Mouse (Mus musculus): ENCODE measurements around the gene Ckmt1. TPM values are rescaled to one million over a fixed set of nuclear protein-coding genes. Genes with fewer than 3 reads are reported as not detected.

The Ckmt1 gene
- polyA plus RNA-seq (2016; fragmentation: Nextera tagmentation; extraction: Ambion mirVana), result 0.59 and 1.5 TPM in 2 replicates

- Histone ChIP-seq H3K4me3 (peak within 1 kb of the TSS; percentile 42), H3K36me3 (no peaks in the 10 kb centered on the region), H3K27me3 (ENCODE audit: low read depth, poor library complexity, severe bottlenecking) (peaks cover 35% of the 10 kb centered on the region), H3K9me3 (replicated peaks) (no peaks in the 10 kb centered on the region), H3K27ac (no peak within 1 kb of the TSS), H3K4me1 (peaks cover 28% of the 10 kb centered on the region)
- no peak for DNase-seq (ENCODE audit: low spot score)
- 62% methylated on average over 5 of the region's 5 CpGs for WGBS
These were observed at the start of gene Ckmt1 for GRCm38 (mm10) chr2:121357494-121357893. Gene Ckmt1, plus strand, starts transcription at chr2:121357714.

GRCm38 (mm10) chr2:121308997-121309416, 48.5 kb upstream of the Ckmt1 start:
- peaks cover 18% of the 10 kb centered on the region for H3K4me1 ChIP-seq
- H3K27me3 ChIP-seq (ENCODE audit: low read depth, poor library complexity, severe bottlenecking), result peaks cover 42% of the 10 kb centered on the region
- H3K27ac ChIP-seq, result peak overlapping the region; percentile 74
- no peaks in the 10 kb centered on the region for H3K9me3 ChIP-seq (replicated peaks)
- peaks cover 3% of the 10 kb centered on the region; the same call in 1 of the 2 replicates for H3K36me3 ChIP-seq
- no peak overlapping the region for H3K4me3 ChIP-seq
- no peak for DNase-seq (ENCODE audit: low spot score)
- 17% methylated on average over 5 of the region's 5 CpGs for WGBS

DNA sequence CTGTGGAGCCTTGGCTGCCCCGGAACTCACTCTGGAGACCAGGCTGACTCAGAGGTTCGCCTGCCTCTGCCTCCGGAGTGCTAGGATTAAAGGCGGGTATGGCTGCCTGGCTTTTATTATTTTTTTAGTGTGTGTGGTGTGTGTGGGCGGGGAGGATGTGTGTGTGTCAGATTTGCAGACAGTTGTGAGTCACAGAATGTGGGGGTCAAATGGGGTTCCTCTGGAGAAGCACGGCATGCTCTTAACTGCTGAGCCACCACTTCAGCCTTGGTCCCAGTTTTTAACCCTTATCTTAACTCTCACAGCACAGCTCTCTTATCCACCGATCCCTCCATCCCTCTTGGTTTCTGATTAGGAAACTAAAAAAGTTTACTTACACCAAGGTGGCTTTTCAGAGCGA, 41.2 kb upstream of the Ckmt1 start:
- WGBS, result 76% methylated on average over 8 of the region's 8 CpGs
- no peaks in the 10 kb centered on the region for H3K36me3 ChIP-seq

DNA sequence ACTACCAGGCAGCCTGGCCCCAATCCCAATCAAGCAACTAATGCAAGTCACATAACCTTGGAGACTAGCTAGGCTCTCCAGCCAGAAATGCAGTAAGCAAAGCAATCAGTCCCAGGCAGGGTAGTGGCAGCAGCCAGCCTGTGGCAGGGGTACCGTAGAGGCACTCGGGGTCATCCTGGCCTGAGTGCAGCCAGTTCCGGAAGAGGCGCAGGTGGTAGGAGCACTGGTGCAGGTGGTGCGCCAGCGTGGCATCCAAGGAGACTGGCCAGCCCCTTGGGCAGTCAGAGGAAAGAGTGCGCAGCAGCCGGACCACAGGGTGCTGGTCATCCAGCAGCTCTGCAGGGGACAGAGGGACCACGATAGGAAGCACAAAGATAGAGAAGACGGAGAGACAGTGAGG, 34.5 kb upstream of the Ckmt1 start:
- Histone ChIP-seq H3K9me3 (replicated peaks) (no peaks in the 10 kb centered on the region), H3K4me1 (peaks cover 7% of the 10 kb centered on the region), H3K27me3 (ENCODE audit: low read depth, poor library complexity, severe bottlenecking) (no peaks in the 10 kb centered on the region), H3K4me3 (no peak overlapping the region), H3K27ac (no peak overlapping the region), H3K36me3 (no peaks in the 10 kb centered on the region)
- no peak for DNase-seq (ENCODE audit: low spot score)
- WGBS, result 90% methylated on average over 10 of the region's 10 CpGs

More for the DNA sequence above, 41.2 kb upstream of the Ckmt1 start:
- no peak for DNase-seq (ENCODE audit: low spot score)
- Histone ChIP-seq H3K4me3 (no peak overlapping the region), H3K27ac (no peak overlapping the region), H3K9me3 (replicated peaks) (no peaks in the 10 kb centered on the region), H3K27me3 (ENCODE audit: low read depth, poor library complexity, severe bottlenecking) (no peaks in the 10 kb centered on the region), H3K4me1 (no peaks in the 10 kb centered on the region)

GRCm38 (mm10) chr2:121323693-121324470, 33.6 kb upstream of the Ckmt1 start:
- Histone ChIP-seq H3K9me3 (replicated peaks) (no peaks in the 10 kb centered on the region), H3K27ac (no peak overlapping the region), H3K4me3 (no peak overlapping the region), H3K4me1 (peaks cover 7% of the 10 kb centered on the region), H3K36me3 (no peaks in the 10 kb centered on the region), H3K27me3 (ENCODE audit: low read depth, poor library complexity, severe bottlenecking) (no peaks in the 10 kb centered on the region)
- DNase-seq (ENCODE audit: low spot score), result no peak
- 88% methylated on average over 10 of the region's 10 CpGs for WGBS

GRCm38 (mm10) chr2:121329492-121329891, 28.0 kb upstream of the Ckmt1 start:
- DNase-seq (ENCODE audit: low spot score), result no peak
- no peaks in the 10 kb centered on the region for H3K27me3 ChIP-seq (ENCODE audit: low read depth, poor library complexity, severe bottlenecking)
- H3K27ac ChIP-seq, result no peak overlapping the region
- H3K9me3 ChIP-seq (replicated peaks), result no peaks in the 10 kb centered on the region
- H3K4me1 ChIP-seq, result peaks cover 7% of the 10 kb centered on the region
- H3K4me3 ChIP-seq, result no peak overlapping the region
- WGBS, result 95% methylated on average over 2 of the region's 2 CpGs
- no peaks in the 10 kb centered on the region for H3K36me3 ChIP-seq

GRCm38 (mm10) chr2:121339057-121339456, 18.5 kb upstream of the Ckmt1 start:
- Histone ChIP-seq H3K36me3 (no peaks in the 10 kb centered on the region), H3K27me3 (ENCODE audit: low read depth, poor library complexity, severe bottlenecking) (no peaks in the 10 kb centered on the region), H3K9me3 (replicated peaks) (no peaks in the 10 kb centered on the region), H3K4me1 (no peaks in the 10 kb centered on the region), H3K4me3 (no peak overlapping the region), H3K27ac (no peak overlapping the region)
- DNase-seq (ENCODE audit: low spot score), result no peak

GRCm38 (mm10) chr2:121353156-121353555, 4.4 kb upstream of the Ckmt1 start:
- no peak for DNase-seq (ENCODE audit: low spot score)
- Histone ChIP-seq H3K9me3 (replicated peaks) (no peaks in the 10 kb centered on the region), H3K36me3 (no peaks in the 10 kb centered on the region), H3K27me3 (ENCODE audit: low read depth, poor library complexity, severe bottlenecking) (peaks cover 18% of the 10 kb centered on the region), H3K4me3 (no peak overlapping the region), H3K27ac (no peak overlapping the region), H3K4me1 (peaks cover 20% of the 10 kb centered on the region)
- 79% methylated on average over 8 of the region's 8 CpGs for WGBS

DNA sequence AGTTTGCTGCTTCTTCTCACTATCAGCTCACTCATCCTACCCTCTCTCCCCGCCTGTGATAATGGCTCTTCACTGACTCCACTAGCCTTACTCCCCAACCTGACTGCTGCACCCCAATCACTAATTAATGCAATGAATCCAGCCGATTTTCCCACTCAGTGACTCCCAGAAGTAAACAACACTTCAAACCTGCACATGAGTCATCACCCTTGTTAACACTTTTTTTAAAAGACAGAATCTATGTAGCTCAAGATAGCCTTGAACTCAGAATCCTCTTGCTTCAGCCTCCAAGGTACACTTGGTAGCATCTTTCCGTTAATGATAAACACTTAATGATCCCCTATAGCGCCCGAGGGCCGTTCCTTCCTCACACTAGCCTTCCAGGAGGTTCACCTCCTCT, 3.1 kb upstream of the Ckmt1 start:
- 2% methylated on average over 6 of the region's 6 CpGs for WGBS

DNA sequence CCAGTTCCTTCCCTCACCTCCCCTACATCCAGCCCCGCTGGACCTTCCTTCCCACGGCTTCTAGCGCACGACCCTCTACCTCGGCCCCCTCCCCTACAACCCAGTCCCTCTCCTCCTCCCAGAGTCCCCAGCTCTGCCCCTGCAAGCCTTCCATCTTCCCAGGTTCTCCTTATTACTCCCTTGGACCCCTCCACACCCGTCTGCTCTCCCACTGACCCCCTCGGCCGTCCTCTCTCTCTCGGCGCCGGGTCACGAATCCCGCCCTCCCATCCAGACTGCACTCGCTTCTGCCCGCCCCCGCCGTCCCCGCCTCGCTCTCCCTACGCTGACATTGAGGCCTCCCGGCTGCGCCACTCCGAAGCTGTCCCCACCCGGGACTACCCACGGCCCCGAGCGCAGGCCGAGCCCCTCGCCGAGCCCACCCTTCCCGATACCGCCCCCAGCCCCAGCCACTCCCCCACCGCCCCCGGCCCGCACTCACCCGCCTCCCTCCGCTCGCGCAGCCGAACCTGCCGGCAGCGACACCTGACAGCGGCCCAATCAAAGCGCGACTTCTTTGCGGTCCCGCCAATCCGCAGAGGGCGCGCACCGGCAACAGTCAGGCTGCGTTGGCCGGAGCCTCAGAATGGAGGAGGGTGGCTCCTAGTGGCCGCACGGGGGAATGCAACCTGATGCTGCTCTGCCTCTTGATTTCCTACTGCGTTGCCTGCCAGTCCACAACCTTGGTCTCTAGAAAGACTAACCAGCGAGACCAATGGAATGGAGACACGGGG, 2.5 kb upstream of the Ckmt1 start, which contains the start of gene Ppip5k1:
TSS of gene Ppip5k1 (minus strand) at position 577 of the 773 bp plus-strand sequence.
- H3K27me3 ChIP-seq (ENCODE audit: low read depth, poor library complexity, severe bottlenecking), result peaks cover 35% of the 10 kb centered on the region
- H3K4me1 ChIP-seq, result peaks cover 28% of the 10 kb centered on the region
- peak within 1 kb of the TSS; percentile 89 for H3K27ac ChIP-seq
- WGBS, result under 1% methylated on average over 58 of the region's 58 CpGs
- no peaks in the 10 kb centered on the region for H3K36me3 ChIP-seq
- peak; percentile 97 for DNase-seq (ENCODE audit: low spot score)
- H3K9me3 ChIP-seq (replicated peaks), result no peaks in the 10 kb centered on the region
- peak within 1 kb of the TSS; percentile 79 for H3K4me3 ChIP-seq

More for the DNA sequence above, 3.1 kb upstream of the Ckmt1 start:
- Histone ChIP-seq H3K27me3 (ENCODE audit: low read depth, poor library complexity, severe bottlenecking) (peaks cover 30% of the 10 kb centered on the region), H3K9me3 (replicated peaks) (no peaks in the 10 kb centered on the region), H3K36me3 (no peaks in the 10 kb centered on the region), H3K4me1 (peaks cover 28% of the 10 kb centered on the region), H3K27ac (peak overlapping the region; percentile 89), H3K4me3 (peak overlapping the region; percentile 79)
- no peak for DNase-seq (ENCODE audit: low spot score)

DNA sequence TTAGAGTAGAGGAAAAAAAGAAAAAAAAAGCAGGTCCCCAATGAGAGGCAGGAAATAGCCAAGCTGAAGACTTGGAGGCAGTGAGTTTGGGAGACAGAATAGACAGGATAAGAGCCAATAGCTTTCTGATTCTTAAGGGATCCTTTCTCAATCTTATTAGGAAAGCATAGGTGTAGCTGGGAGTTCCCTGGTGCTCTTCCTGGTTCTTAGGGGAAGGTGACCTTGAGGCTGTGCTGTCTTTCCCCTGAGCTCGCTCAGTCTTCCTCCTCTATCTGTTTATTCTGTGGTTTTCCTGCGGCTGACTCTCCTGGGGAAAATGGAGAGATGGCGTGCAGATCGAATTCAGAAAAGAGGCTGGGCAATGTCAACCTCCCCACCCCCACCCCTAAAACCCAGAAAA, 447 bp downstream of the Ckmt1 start:
- no peak for DNase-seq (ENCODE audit: low spot score)
- no peak overlapping the region for H3K27ac ChIP-seq
- H3K36me3 ChIP-seq, result no peaks in the 10 kb centered on the region
- H3K4me1 ChIP-seq, result peaks cover 28% of the 10 kb centered on the region
- peak overlapping the region; percentile 42 for H3K4me3 ChIP-seq
- no peaks in the 10 kb centered on the region for H3K9me3 ChIP-seq (replicated peaks)
- peaks cover 35% of the 10 kb centered on the region for H3K27me3 ChIP-seq (ENCODE audit: low read depth, poor library complexity, severe bottlenecking)
- 3% methylated on average over 4 of the region's 4 CpGs for WGBS

DNA sequence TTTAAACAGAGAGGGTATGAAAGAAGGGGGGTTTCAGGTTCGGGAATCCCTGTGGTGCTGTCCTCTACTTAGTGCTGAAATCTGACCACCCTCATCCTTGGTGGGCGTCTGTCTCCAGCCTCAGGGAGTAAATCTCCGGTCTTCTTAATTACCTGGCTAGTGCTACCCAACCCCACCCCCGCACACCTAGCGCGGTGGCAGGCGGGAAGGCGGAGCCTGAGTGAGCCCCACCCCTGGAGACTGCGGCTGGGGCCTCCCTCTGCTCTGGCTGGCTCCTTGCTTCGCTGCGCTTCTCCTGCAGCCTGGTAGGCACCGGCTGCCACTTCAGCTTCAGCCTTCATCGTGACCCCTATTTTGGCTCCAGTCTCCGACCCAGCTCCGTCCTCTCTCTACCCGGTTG, 867 bp downstream of the Ckmt1 start:
- Histone ChIP-seq H3K27ac (no peak overlapping the region), H3K36me3 (no peaks in the 10 kb centered on the region), H3K4me3 (peak overlapping the region; percentile 42), H3K9me3 (replicated peaks) (no peaks in the 10 kb centered on the region), H3K27me3 (ENCODE audit: low read depth, poor library complexity, severe bottlenecking) (peaks cover 35% of the 10 kb centered on the region), H3K4me1 (peaks cover 28% of the 10 kb centered on the region)
- 2% methylated on average over 16 of the region's 16 CpGs for WGBS
- peak; percentile 67 for DNase-seq (ENCODE audit: low spot score)

- Histone ChIP-seq H3K4me3 (no peak overlapping the region), H3K27ac (no peak overlapping the region), H3K27me3 (ENCODE audit: low read depth, poor library complexity, severe bottlenecking) (peaks cover 35% of the 10 kb centered on the region), H3K36me3 (no peaks in the 10 kb centered on the region), H3K4me1 (peaks cover 23% of the 10 kb centered on the region), H3K9me3 (replicated peaks) (no peaks in the 10 kb centered on the region)
- 49% methylated on average over 4 of the region's 4 CpGs for WGBS
- DNase-seq (ENCODE audit: low spot score), result no peak
These were observed 1.9 kb downstream of the Ckmt1 start for GRCm38 (mm10) chr2:121359461-121359860.
